Mouse (Mus musculus) right cerebral cortex, adult 2 months (tissue): ENCODE measurements around the gene Il1rl1.

Experiments used
- DNase-seq, 2 experiments: peaks; one replicate each; pipeline ENCODE4 v3.0.0; 2021 to 2022; ENCODE audit warnings: low spot score in 2 of 2

Gene Il1rl1

GRCm38 (mm10) chr1:40437340-40437739, 8.0 kb downstream of the Il1rl1 start:
- no peak for DNase-seq

GRCm38 (mm10) chr1:40439504-40439903, 10.1 kb downstream of the Il1rl1 start:
- DNase-seq = no peak

- DNase-seq = peak; percentile 17 to 29
Observed at GRCm38 (mm10) chr1:40444800-40445199, 15.4 kb downstream of the Il1rl1 start.

DNA sequence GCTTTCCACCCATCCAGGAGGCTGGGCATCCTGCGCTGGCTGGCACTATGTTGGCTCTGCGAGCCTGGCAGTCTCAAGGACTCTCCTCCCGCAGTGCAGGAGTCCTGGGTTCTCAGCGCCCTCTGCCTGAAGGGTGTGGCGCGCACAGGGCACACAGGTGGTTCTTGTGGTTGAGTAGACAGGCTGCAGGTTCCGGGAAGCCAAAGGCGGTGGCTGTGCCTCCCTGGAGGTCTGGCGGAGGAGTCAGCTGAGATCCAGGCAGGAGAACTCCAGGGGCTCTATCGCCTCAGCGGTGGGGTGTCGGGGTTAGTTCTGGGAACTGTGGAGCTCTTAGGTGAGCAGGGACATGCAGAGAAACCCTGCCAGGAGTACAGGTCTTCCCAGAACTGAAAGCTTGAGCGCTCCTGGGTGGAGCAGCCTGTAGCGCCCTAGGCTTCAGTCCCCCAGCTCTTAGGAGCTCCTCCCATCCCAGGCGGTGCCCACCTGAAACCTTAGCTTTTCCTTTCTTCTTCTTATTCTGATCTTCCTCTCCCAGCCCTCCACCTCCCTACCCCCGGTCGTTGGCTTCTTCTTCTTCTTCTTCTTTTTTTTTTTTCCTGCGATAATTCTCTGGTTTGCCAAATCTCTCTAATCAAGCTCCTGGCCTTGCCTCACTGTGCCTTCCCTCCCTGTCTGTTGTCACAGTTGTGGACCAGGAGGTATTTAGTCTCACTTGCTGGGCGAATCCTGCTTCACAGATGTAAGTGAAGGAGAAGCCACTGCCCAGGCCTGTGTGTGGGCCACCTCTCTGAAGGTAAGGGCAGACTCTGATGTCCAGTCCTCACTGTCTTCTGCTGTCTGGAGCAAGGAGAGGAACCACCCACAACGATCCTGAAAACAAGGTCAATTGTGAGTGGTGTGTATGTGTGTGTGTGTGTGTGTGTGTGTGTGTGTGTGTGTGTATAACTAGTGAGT, 36.4 kb downstream of the Il1rl1 start, which contains the start of gene Il18r1:
Gene Il18r1, plus strand, starts transcription at position 76 of the 954 bp plus-strand sequence.
- no peak for DNase-seq

GRCm38 (mm10) chr1:40467306-40467705, 37.9 kb downstream of the Il1rl1 start:
- no peak for DNase-seq

DNA sequence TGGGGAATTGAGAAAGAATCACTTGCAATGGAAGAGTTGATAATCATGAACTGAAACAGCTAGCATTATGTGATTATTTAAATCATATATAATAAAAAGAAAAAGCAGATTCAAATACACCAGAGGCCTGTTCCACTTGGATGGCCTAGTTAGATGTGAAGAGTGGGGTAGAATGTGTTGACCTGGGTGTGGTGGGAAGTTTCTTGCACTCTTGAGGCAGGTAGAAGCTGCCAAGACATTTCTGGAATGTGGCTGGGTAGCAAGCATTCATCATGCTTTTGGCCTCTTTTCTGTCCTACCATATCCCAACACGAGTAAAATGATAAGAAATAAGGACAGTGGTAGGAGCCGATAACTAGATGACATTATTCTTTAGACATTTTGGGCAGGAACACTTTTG, 39.4 kb downstream of the Il1rl1 start:
- DNase-seq = no peak

DNA sequence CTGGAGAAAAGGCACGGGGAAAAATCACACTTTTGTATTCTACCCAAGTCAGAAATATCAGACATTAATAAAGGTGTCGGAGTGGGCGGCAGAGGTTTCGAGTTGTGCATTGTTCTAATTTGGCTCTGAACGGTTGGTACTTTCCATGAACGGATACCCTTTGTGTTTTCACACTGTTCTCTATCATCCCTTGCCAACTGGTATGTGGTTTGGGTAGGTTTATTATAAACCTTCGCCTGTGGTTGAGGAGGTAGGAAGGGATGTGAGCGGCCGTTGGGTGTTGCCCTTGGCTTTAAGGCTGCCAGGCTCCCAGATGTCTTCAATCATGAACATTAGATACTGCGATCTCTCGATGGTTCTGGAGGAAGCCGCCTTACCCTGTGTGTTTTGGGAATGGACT, 40.5 kb downstream of the Il1rl1 start:
- DNase-seq = no peak

- DNase-seq = no peak
Observed at GRCm38 (mm10) chr1:40472401-40472800, 43.0 kb downstream of the Il1rl1 start.

DNA sequence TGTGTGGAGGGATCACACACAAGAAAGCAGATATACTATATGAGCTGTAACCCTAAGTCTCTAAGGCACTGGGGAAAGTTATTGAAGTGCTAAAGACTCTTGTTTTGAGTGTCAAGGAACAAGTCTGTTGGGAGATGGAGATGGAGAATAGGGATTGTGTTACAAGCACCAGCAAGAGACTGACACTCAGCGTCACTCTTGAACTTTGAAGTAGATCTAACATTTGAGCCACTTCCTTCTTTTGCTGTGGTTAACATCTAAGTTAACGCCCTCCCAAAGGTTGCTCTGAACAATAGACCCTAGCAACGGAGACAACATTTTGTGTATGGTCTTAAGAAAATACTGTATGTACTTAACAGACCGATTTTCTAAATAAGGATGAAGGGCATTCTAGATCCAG, 44.3 kb downstream of the Il1rl1 start:
- no peak for DNase-seq

DNA sequence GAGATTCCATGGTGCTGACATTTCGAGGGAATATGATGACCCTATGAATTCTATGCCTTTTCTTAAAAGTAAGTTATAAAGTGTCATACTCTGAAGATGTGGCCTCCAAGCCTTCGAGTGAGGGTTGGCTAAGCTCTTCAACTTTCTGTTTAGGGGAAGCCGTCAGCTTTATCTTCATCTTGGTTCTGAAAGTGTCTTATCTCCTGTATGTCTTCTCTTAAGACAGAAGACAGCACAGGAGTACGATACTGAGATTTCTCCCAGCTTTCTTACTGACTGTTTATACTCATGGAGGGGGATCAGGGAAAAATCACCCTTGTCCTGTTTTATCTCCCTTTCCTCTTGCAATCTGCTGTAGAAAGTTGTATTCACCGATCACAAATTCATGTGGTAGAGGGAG, 45.0 kb downstream of the Il1rl1 start:
- no peak for DNase-seq

DNA sequence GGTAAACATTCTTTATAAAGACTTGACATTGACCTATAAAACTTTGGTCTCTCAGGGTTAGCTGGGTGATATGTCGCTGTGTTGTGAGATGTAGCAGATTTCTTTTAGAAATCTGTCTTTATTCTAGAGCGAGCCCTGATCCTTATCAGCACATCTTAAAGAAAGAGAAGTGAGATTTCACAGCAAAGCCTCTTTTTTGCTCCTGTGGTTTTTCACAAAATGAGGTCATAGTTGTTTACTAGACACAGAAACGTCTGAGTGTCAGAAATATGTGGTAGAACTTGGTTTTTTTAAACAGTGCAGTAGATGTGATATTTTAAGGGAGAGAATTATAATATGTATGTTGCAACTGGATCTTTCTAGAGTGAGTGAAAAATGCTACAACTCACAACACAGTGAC, 46.3 kb downstream of the Il1rl1 start:
- no peak for DNase-seq

GRCm38 (mm10) chr1:40476756-40477155, 47.4 kb downstream of the Il1rl1 start:
- no peak for DNase-seq

- no peak for DNase-seq
Observed at GRCm38 (mm10) chr1:40479505-40479923, 50.1 kb downstream of the Il1rl1 start.

DNA sequence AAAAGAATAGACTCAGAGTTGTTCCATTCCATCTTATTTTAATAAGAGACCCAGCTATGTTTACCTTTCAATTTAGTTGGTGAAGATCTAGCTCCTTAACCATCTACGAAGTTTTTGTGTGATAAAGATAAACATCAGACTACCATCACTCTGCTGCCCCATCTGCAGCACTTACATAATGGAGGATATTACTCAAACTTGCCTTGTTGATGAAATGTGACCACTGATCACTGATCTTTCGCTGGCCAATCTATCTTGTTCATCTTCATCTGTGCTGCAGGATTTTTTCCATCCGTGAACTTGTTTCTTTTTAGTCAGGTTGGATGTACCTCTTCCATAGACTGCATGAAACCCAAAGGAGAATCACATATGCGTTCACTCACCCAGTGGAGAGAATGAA, 65.2 kb downstream of the Il1rl1 start:
- no peak for DNase-seq

DNA sequence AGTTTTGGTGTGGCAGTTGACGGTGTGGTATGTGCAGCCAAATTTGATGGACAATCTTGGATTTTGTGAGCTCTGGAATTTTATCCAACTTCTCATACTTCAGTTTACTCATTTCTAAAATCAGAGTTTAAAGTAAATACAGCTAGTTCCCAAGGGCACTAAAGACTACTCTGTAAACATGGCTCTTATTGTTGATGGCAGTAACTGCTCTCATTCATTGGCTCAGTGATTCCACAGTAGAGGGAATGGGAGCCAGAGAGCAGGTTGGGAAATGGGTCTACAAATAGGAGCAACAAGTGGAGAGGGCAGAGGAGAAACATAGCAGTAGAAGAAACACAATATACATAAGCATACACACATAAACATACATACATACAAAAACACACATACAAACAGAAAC, 70.3 kb downstream of the Il1rl1 start:
- no peak for DNase-seq

- no peak for DNase-seq
Observed at GRCm38 (mm10) chr1:40501126-40501525, 71.8 kb downstream of the Il1rl1 start.

DNA sequence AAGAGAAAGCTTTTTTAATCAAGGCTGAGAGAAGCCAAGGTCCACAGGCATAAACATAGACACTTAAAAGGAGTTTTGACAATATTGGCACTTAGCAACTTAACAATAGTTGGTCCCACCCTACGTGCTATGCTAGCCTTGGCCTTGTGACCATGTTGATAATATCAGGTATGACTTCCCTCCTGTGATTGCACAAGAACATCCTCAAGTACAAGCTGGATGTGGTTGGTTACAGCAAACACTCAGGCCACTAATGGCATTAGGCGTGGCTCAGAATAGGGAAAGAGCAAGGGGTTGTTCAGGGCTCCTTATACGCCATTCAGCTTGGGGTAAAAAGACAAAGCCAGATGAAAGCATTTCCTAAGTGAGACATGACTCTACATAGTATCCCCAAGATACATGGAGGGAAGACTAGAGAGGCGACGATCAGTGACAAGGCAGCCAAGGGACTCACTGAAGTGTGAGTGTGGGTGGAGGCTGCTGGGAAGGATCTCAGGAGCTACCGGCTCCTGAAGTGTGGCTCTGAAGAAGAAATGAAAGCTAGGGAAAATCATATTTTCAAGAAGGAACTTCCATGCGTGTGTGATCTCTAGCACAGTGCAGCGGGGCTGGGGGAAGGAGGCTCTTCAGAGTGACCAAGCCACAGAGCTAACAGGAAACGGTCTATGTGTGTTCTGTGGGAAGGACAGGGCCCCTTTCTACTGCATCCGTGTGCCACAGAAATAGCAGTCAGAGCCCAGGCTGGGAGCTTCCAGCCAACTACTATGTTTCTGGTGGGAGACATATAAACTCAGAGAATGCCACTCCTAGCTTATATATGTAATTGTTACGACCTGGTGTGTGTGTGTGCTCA, 72.4 kb downstream of the Il1rl1 start:
- DNase-seq = no peak

DNA sequence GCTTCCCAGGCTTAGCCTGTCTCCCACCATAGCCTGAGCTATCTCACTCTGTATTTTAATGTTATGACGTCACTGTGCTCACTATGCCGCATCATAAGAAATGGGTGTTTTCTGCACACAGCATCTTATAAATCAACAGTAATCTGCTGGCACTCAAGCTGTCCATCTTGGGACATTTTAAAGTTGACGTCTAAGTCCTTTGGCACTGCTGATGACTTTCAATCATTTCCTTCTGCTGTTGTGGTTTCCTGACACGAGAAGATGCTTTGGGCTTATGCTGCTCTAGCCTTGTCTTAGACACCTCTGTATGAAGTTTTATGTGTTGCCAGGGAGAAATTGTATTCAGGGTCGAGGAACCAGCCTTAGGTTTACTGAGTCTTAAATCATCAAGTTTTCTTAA, 75.2 kb downstream of the Il1rl1 start:
- DNase-seq = no peak
